Mouse (Mus musculus) gonadal fat pad, adult 2 months (tissue): ENCODE measurements around the gene Aebp2. TPM values are rescaled to one million over a fixed set of nuclear protein-coding genes. Genes with fewer than 3 reads are reported as not detected.
A peak's percentile ranks its signal among the peaks of the same experiment; 100 is the strongest.
"Not testable (repeated sequence)": the region's sequence is repeated elsewhere in the genome, so short reads cannot be mapped to it uniquely, and the experiment has no call there.

ENCODE experiments used
- DNase-seq: peaks from one replicate; pipeline ENCODE4 v3.0.0-alpha.2; 2012; ENCODE audit warnings: low read depth
- polyA plus RNA-seq: library from polyadenylated mRNA; depleted of rRNA; stranded (reverse); fragments of >200 nt; gene quantifications from 2 replicates; pipeline ENCODE4 v1.2.3, GENCODE M21; 2012

The Aebp2 gene
- polyA plus RNA-seq, 1 experiment: 25.3 TPM

GRCm38 (mm10) chr6:140651923-140652322, 29.5 kb downstream of the Aebp2 start:
- DNase-seq: no peak

GRCm38 (mm10) chr6:140655451-140655850, 33.0 kb downstream of the Aebp2 start:
- no peak for DNase-seq

DNA sequence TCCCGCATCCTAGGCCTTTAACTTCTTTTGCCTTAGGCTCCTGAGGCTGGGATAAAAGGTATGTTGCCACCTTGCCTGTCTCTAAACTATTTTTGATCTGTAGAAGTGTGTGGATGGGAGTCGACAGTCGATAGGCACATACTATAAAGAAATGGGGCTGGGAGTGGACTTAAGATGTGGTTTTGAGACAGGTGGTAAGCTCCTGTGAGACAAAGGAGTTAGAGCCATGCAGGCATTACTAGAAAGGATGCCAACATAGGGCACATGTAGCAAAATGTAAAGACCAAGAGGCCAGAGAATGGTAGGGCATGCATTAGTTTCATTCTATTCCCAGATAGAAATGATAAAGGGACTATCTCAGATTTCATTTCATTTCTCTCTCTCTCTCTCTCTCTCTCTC, 34.5 kb downstream of the Aebp2 start:
- no peak for DNase-seq

- no peak for DNase-seq
These were observed 35.6 kb downstream of the Aebp2 start for GRCm38 (mm10) chr6:140657920-140658522.

DNA sequence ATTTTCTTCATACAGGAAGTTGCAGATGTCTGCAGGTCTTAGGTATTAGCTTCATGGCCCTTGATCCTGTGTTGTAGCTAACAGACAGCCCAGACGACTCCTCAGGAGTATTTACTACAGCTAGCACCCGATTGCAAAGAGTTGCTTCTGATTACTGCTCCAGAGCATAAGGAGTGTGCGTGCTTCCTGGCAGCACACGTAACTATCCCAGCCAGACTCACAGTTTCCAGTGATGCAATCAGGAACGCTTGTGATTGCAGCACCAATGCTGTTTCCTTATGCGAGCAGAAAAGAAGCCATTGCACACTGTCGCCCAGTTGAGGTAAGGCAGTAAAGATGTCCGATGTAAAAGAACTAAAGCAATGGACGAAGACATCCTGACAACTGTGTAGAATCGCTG, 38.6 kb downstream of the Aebp2 start:
- DNase-seq: peak; percentile 57

DNA sequence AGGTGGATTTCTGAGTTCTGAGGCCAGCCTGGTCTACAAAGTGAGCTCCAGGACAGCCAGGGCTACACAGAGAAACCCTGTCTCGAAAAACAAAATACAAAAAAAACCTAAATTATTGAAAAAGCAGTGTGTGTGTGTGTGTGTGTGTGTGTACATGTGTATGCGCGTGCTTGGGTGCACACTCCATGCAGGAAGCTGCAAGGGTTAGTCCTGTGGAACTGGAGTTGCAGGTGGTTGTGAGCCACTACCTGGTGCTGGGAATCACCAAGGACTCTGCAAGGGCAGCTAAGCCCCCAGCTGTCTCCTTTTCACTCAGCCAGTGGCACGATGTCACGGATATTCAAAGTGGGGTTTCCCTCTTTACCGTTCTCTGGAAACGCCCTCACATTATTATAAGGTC, 39.3 kb downstream of the Aebp2 start:
- no peak for DNase-seq

DNA sequence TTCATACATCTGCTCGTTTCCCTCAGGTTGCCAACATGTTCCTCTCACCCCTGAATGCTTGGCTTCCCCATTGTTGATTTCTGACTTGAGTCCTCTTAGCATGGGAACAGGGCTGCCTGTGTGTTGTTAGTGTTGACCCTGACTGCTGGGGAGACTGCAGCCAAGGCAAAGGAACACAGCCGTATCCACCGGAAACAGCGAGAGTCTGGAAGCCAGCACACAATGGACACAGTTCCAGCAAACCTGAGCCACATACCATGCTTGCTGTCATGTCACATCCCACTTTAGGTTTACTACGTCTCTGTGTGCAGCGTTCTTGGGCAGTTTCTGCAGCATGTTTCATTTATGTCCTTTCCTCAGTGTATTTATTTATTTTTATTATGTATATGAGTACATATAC, 39.8 kb downstream of the Aebp2 start:
- DNase-seq: no peak

DNA sequence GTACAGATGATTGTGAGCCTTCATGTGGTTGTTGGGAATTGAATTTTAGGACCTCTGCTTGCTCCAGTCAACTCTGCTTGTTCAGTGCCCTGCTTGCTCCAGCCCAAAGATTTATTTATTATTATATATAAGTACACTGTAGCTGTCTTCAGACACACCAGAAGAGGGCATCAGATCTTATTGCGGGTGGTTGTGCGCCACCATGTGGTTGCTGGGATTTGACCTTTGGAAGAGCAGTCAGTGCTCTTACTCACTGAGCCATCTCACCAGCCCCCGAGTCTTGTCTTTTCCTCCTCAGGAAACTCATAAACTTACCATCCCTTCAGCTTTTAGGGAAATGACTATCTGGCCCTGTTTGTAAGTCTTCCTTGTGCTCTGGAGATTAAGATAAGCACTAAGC, 40.2 kb downstream of the Aebp2 start:
- DNase-seq: not testable (repeated sequence)

DNA sequence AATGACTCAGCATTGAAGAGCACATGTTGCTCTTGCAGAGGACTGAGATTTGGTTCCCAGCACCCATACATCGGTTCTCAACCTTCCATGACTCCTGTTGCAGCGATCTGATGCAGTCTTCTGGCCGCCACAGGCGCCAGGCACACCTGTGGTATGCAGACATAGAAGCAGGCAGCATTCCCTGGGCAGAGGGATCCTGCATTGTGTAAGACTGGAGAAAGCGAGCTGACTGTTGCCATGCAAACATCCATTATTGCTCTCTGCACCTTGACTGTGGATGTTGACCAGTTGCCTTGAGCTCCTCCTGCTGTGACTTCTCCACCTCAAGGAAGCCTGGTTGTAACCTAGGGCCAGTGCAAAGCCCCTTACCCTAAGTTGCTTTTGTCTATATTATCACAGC, 42.1 kb downstream of the Aebp2 start:
- no peak for DNase-seq

- no peak for DNase-seq
These were observed 44.2 kb downstream of the Aebp2 start for GRCm38 (mm10) chr6:140666486-140667240.

DNA sequence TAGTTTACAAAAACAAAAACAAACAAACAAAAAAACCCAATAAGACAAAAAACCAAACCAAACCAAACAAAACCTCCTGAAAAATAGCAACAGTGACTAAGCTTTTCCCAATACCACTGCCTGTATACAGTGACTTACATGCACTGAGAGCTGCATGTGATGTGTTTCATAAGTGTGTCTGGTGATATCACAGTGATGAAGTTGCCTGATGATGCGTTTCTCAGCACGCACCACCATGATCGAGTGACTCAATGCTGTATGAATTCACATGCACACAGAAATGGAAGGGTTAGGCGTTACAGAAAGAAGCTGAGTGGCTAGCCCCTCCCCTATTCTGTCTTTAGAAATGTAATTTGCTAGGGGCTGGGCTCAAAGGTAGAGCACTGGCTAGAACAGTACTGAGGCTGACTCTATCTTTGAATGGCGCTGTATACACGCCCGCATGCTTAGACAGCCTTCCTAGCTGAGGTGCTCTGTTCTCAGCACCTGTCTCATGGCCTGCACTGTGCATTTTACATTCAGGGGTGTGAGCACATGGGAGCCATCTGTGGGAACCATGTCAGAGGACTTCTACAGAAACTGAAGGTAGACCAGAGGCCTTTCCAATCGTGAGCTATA, 44.9 kb downstream of the Aebp2 start:
- DNase-seq: no peak

GRCm38 (mm10) chr6:140674414-140674813, 52.0 kb downstream of the Aebp2 start:
- no peak for DNase-seq

GRCm38 (mm10) chr6:140676094-140676493, 53.6 kb downstream of the Aebp2 start:
- no peak for DNase-seq

- DNase-seq: no peak
These were observed 54.6 kb downstream of the Aebp2 start for GRCm38 (mm10) chr6:140677041-140677440.

DNA sequence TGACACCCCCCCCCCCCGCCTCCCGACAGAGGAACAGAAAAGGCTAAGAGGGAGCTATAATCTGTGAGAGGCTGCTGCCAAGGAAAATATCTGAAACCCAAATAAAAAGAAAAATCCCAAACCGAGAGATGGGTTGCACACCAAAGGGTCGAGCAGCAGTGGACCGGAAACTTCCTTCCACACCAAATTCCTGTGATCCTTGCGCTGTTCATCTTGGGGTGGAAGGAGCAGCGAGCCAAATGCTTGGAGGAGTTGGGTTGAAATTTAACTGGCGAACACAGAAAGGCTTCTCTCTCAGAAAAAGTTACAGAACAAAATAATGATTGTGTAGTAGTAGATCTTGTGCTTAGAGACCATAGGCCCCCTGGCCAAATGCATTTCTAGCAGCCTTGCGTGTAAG, 55.5 kb downstream of the Aebp2 start:
- no peak for DNase-seq

GRCm38 (mm10) chr6:140678658-140679271, 56.3 kb downstream of the Aebp2 start:
- DNase-seq: no peak

DNA sequence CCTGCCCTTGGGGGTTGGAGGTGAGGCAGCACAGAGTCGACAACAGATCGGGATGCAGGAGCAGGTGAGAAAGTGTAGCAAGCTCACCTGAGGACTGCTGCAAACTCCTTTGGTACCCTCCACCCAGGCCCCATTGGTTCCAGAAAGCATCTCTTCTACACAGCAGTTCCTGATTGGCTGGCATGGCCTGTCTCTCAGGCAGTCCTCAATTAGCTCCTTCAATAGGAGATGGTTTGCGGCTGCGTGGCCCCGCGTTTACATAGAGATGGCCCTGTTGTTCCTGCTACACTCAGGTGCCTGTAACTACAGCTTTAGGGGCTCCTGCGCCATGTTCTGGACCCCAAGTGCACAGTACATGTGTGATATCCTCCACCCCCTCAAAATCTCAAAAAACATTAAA, 58.2 kb downstream of the Aebp2 start:
- DNase-seq: no peak

GRCm38 (mm10) chr6:140682829-140683228, 60.4 kb downstream of the Aebp2 start:
- DNase-seq: no peak

- DNase-seq: no peak
These were observed 61.9 kb downstream of the Aebp2 start for GRCm38 (mm10) chr6:140684403-140684802.

DNA sequence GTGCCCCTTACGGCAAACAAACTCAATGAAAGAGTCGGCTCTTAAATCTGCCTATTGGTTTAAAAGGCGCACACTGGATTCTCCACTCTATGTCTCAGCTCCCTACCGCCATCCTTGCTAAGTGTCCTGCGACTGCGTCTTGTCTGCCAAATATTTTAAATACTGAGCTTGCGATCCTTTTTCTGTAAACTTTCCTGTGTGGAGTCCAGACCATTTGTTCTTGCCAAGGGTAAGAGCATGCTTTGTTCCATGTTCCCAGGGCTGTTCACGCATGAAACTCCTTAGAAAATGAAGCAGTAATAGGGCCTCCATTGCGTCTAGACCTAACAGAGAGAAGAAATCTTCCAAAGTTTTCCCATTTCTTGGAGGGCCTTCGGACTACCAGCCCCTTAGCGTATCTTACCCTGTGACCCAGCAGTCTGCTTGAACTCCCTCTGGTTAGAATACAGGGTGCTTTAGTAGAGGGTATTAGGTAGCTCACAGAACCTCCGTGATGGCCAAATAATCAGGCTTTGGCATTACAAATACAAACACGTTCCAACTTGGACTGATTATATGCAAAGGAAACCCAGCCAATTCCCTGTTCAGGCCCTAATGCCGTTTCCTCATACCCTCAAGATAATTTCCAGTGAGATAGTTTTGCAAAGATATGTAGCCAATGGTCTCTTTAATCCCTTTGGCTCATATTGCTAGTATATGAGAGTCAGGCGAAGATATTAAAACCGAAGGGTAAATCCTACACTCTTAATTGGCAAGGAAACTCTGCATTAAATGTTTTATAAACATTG, 67.3 kb downstream of the Aebp2 start:
- peak; percentile 76 for DNase-seq

- no peak for DNase-seq
These were observed 69.7 kb downstream of the Aebp2 start for GRCm38 (mm10) chr6:140692160-140692559.
